Mouse (Mus musculus) forebrain, embryonic 10.5 days (tissue): ENCODE data around the gene Smpdl3b. TPM values are rescaled to one million over a fixed set of nuclear protein-coding genes. Genes with fewer than 3 reads are reported as not detected.
A peak's percentile ranks its signal among the peaks of the same experiment; 100 is the strongest.
"Not testable (repeated sequence)": the region's sequence is repeated elsewhere in the genome, so short reads cannot be mapped to it uniquely, and the experiment has no call there.

ENCODE experiments used
- DNase-seq: peaks from one replicate; pipeline ENCODE4 v3.0.0-alpha.2; 2017; ENCODE audit warnings: low spot score; ENCODE audit errors: extremely low spot score
- H3K27ac ChIP-seq: fragments of 300-500 bp; sonication (generic); 2 replicates; pipeline ENCODE4 v1.5.1; 2016; ENCODE audit warnings: mild to moderate bottlenecking
- H3K27me3 ChIP-seq: fragments of 300-500 bp; sonication (generic); 2 replicates; pipeline ENCODE4 v1.6.1; 2016; ENCODE audit warnings: mild to moderate bottlenecking; ENCODE audit not compliant: poor library complexity, severe bottlenecking
- H3K36me3 ChIP-seq: fragments of 300-500 bp; sonication (generic); replicated peaks from 2 replicates; pipeline ENCODE4 v1.6.1; 2016; ENCODE audit warnings: mild to moderate bottlenecking, moderate library complexity
- H3K4me1 ChIP-seq: fragments of 300-500 bp; sonication (generic); 2 replicates; pipeline ENCODE4 v1.6.1; 2016
- H3K4me3 ChIP-seq: fragments of 300-500 bp; sonication (generic); 2 replicates; pipeline ENCODE4 v1.5.1; 2016; ENCODE audit warnings: mild to moderate bottlenecking, moderate library complexity
- H3K9me3 ChIP-seq: fragments of 300-500 bp; sonication (generic); 2 replicates; pipeline ENCODE4 v1.6.1; 2016; ENCODE audit warnings: mild to moderate bottlenecking, moderate library complexity
- WGBS: fragments of 180-500 bp; shearing (Covaris S2); methylation state at CpG from one replicate; pipeline ENCODE4 v1.1.7; 2016; 5-methylcytosine and 5-hydroxymethylcytosine counted together
- polyA plus RNA-seq: library from polyadenylated mRNA; unstranded; fragments of >200 nt; fragmentation: Nextera tagmentation; extraction: Ambion mirVana; gene quantifications from 2 replicates; pipeline ENCODE4 v1.2.1, GENCODE M21; 2016

The Smpdl3b gene
- polyA plus RNA-seq, 1 experiment from 2014 or later = 4.9 TPM

DNA sequence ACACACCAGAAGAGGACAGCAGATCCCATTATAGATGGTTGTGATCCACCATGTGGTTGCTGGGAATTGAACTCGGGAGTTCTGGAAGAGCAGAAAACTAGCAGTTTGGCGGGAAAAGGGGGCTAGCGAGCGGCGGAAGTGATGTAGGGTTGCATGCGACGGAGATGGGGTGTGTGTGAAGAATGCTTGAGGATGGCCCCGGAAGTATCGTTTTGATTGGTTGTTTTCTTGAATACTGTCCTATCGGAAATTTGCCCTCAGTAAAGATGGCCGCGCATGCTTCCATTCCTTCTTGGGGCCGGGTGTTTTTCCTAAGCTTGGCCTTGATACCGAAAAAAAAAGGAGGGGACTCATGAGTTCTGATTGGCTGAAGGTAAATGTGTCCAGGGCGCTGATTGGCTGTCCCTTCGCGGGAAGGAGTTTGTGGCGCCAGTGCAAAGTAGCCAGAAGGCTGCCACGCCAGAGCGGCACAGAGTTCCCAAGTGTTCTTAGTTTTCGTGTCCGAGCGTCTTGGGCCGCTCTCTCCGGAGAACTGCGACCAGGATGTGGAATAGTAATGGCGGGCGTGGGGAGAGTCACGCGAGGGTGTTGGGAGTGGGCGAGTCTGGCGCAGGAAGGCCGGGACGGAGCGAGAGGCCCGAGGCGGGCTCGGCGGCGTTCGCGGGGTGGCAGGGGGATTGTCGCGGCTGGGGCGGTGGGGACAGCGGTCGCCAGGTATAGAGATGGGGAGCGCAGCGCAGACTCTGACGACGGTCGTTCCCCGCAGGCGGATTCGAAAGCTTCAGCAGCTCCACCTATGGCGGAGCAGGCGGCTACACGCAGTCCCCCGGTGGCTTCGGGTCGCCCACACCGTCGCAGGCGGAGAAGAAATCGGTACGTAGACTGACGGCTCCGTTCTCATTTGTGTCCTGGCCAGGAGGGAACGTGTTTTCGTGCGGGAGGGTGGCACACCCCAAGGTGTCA lies 11.1 kb upstream of the Smpdl3b start, which contains the start of gene Rpa2:
Gene Rpa2 (plus strand): TSS at position 419 of the 963 bp plus-strand sequence.
- Histone ChIP-seq H3K27ac (peak within 1 kb of the TSS; percentile 88), H3K4me3 (peak within 1 kb of the TSS; percentile 72), H3K9me3 (no peaks in the 10 kb centered on the region), H3K27me3 (no peaks in the 10 kb centered on the region), H3K36me3 (peaks cover 37% of the 10 kb centered on the region), H3K4me1 (peaks cover 9% of the 10 kb centered on the region)
- peak; percentile 99 for DNase-seq
- under 1% methylated on average over 71 of the region's 71 CpGs for WGBS

DNA sequence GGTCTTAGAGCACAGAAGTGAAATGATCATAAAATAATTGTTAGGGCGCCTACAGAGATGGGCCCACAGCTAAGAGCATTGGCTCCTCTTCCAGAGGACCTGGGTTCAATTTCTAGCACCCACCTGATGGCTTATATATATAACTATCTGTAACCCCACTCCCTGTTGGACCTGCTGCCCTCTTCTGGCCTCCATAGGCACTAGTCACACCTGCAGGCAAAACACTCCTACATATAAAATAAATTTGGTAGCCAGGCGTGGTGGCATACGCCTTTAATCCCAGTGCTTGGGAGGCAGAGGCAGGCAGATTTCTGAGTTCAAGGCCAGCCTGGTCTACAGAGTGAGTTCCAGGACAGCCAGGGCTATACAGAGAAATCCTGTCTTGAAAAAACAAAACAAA lies 6.1 kb upstream of the Smpdl3b start:
- not testable (repeated sequence) for H3K27me3 ChIP-seq, H3K9me3 ChIP-seq, H3K4me3 ChIP-seq, H3K36me3 ChIP-seq, H3K4me1 ChIP-seq, DNase-seq, H3K27ac ChIP-seq
- 92% methylated on average over 3 of the region's 3 CpGs for WGBS

DNA sequence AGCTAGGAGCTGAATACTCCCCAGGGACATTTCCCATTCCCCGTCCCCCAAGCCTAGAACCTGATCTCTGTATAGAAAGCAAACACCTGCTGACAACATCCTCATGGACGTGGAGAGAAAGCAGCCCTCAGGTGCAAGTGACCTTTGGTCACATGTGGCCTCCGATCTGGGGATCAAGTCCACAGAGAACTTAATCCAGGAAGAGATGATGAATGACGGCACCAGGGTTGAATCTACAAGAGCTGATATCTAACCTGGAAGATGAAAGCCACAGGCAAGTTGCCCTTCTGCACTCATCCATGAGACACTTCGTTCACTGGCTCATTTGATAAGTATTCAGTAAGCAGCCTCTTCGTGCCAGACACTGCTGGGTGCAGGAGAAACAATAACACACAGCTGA lies 5.5 kb upstream of the Smpdl3b start:
- no peaks in the 10 kb centered on the region for H3K4me1 ChIP-seq
- H3K4me3 ChIP-seq = no peak overlapping the region
- peaks cover 10% of the 10 kb centered on the region for H3K27me3 ChIP-seq
- H3K9me3 ChIP-seq = no peaks in the 10 kb centered on the region
- 85% methylated on average over 6 of the region's 6 CpGs for WGBS
- no peak for DNase-seq
- no peak overlapping the region for H3K27ac ChIP-seq
- H3K36me3 ChIP-seq = no peaks in the 10 kb centered on the region

DNA sequence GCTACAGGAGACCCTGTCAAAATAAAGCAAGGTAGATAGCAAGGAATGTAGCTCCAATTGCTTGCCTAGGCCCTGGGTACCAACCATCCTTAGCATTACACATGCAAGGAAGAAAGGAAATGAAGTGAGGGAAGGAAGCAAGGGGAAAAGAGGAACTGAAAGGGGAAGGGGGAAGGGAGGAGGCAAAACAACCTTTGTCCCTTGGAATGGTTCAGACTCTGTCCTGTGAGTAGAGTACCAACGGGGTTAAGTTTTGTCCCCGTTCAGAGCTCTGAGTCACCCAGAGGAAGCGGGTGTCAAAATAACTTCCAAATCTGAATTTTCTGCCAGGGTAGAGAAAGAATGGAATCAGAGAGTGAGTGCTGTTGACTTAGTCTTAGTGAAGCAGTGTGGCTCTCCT lies 3.2 kb upstream of the Smpdl3b start:
- DNase-seq = no peak
- Histone ChIP-seq H3K9me3 (no peaks in the 10 kb centered on the region), H3K4me1 (peaks cover 13% of the 10 kb centered on the region), H3K27me3 (peaks cover 33% of the 10 kb centered on the region), H3K27ac (no peak overlapping the region), H3K36me3 (no peaks in the 10 kb centered on the region), H3K4me3 (no peak overlapping the region)
- WGBS = 76% methylated on average over 3 of the region's 3 CpGs

DNA sequence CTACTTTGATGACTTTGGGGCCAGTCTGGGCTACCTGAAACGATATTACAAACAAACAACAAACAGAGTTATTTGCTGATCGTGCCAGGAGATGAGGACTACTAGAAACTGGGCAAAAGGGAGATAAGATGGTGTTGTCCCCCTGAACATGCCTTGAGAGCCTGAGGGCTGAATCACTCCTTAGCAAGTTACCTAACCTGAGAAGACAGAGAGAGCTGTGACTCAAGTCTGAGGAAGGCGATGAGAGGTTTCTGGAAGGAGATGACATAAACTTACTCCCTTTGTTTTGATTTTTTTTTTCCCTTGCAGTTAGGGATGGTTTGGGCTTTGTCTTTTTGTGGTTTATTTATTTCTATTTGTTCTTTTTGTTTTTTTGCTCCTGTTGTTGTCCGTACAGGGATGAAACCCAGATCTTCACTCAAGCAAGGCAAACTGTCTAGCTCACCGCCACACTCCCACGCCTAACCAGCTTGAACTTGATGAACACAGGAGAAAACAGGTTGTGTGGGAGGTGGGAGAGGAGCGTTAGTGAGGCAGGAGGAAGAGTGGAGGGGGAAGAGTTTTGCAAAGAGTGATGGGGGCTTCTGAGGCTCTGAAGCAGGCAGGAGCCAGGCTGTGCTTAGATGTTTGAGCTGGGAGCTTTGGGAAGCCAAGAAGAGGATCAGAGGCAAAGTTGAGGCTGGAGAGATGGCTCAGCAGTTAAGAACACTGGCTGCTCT lies 740 bp upstream of the Smpdl3b start:
- Histone ChIP-seq H3K36me3 (no peaks in the 10 kb centered on the region), H3K4me3 (no peak overlapping the region), H3K4me1 (peaks cover 16% of the 10 kb centered on the region), H3K27ac (no peak overlapping the region), H3K27me3 (peaks cover 33% of the 10 kb centered on the region), H3K9me3 (no peaks in the 10 kb centered on the region)
- 90% methylated on average over 7 of the region's 7 CpGs for WGBS
- DNase-seq = no peak

GRCm38 (mm10) chr4:132752992-132753391 lies 4.1 kb downstream of the Smpdl3b start:
- H3K4me3 ChIP-seq = no peak overlapping the region
- no peaks in the 10 kb centered on the region for H3K9me3 ChIP-seq
- DNase-seq = no peak
- peaks cover 27% of the 10 kb centered on the region for H3K27me3 ChIP-seq
- WGBS = 79% methylated on average over 6 of the region's 6 CpGs
- H3K36me3 ChIP-seq = no peaks in the 10 kb centered on the region
- H3K4me1 ChIP-seq = peaks cover 24% of the 10 kb centered on the region
- H3K27ac ChIP-seq = no peak overlapping the region

DNA sequence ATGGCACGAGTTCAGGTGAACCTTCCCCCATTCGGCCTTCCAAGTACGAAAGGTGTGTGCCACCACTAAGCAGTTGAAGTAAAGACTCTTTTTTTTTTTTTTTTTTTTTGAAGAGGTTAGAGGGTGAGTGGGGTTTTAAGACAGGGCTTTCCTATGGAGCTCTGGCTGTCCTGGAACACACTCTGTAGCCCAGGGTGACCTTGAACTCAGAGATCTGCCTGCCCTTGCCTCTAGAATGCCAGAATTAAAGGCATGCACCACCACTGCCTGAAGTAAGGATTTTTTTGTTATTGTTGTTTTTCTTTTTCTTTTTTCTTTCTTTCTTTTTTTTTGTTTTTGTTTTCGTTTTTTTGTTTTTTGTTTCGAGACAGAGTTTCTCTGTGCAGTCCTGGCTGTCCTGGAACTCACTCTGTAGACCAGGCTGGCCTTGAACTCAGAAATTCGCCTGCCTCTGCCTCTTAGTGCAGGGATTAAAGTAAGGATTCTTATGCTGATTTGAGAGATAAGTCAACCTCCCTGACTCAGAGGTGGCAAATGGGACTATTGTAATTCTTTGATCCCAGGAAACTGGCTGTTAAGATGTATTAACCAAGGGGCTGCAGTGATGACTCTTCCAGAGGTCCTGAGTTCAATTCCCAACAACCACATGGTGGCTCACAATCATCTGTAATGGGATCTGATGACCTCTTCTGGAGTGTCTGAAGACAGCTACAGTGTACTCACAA lies 7.6 kb downstream of the Smpdl3b start:
- Histone ChIP-seq H3K27ac (no peak overlapping the region), H3K27me3 (no peaks in the 10 kb centered on the region; the same call in 1 of the 2 replicates), H3K36me3 (no peaks in the 10 kb centered on the region), H3K4me1 (peaks cover 11% of the 10 kb centered on the region; the same call in 1 of the 2 replicates), H3K9me3 (no peaks in the 10 kb centered on the region), H3K4me3 (no peak overlapping the region)
- WGBS = 82% methylated on average over 6 of the region's 6 CpGs
- DNase-seq = no peak

- Histone ChIP-seq H3K27me3 (no peaks in the 10 kb centered on the region; the same call in 1 of the 2 replicates), H3K36me3 (no peaks in the 10 kb centered on the region), H3K4me1 (peaks cover 11% of the 10 kb centered on the region; the same call in 1 of the 2 replicates), H3K9me3 (no peaks in the 10 kb centered on the region), H3K4me3 (no peak overlapping the region), H3K27ac (no peak overlapping the region)
- no peak for DNase-seq
- 92% methylated on average over 4 of the region's 4 CpGs for WGBS
Observed at GRCm38 (mm10) chr4:132748778-132749177, 8.3 kb downstream of the Smpdl3b start.

GRCm38 (mm10) chr4:132747664-132748259 lies 9.3 kb downstream of the Smpdl3b start:
- no peaks in the 10 kb centered on the region for H3K9me3 ChIP-seq
- no peaks in the 10 kb centered on the region; the same call in 1 of the 2 replicates for H3K27me3 ChIP-seq
- no peaks in the 10 kb centered on the region for H3K36me3 ChIP-seq
- no peak overlapping the region for H3K4me3 ChIP-seq
- 76% methylated on average over 9 of the region's 9 CpGs for WGBS
- peaks cover 8% of the 10 kb centered on the region; the same call in 1 of the 2 replicates for H3K4me1 ChIP-seq
- DNase-seq = no peak
- H3K27ac ChIP-seq = no peak overlapping the region

DNA sequence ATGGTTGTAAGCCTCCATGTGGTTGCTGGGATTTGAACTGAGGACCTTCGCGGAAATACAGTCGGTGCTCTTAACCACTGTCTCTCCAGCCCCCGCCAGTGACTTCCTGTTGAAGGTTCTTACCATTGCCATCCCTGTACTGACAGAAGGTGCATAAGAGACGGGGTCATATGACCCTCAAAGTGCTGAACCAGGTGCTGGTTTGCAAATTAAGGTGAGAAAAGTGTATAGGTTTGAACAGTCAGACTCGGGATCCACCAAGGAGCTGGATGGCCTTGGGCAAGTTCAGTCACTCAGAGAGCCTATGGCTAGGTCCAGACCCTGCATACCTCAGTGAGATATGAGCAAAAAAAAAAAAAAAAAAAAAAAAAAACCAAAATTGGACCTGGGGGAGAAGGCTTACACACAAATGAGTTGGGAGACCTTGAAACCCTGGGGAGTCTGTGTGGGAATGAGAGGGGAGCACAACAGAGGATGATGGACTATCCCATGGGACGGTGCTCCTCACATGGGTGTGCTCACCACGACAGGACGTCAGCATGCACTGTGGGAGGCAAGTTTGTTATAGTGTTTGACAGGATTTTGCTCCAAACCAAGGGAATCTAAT lies 10.0 kb downstream of the Smpdl3b start:
- H3K27ac ChIP-seq = no peak overlapping the region
- no peaks in the 10 kb centered on the region for H3K36me3 ChIP-seq
- H3K4me3 ChIP-seq = no peak overlapping the region
- no peaks in the 10 kb centered on the region; the same call in 1 of the 2 replicates for H3K27me3 ChIP-seq
- no peak for DNase-seq
- H3K9me3 ChIP-seq = no peaks in the 10 kb centered on the region
- H3K4me1 ChIP-seq = 0 out of 2 replicates have a peak, but pooled peaks cover under 1% of the 10 kb centered on the region
- 89% methylated on average over 9 of the region's 9 CpGs for WGBS

DNA sequence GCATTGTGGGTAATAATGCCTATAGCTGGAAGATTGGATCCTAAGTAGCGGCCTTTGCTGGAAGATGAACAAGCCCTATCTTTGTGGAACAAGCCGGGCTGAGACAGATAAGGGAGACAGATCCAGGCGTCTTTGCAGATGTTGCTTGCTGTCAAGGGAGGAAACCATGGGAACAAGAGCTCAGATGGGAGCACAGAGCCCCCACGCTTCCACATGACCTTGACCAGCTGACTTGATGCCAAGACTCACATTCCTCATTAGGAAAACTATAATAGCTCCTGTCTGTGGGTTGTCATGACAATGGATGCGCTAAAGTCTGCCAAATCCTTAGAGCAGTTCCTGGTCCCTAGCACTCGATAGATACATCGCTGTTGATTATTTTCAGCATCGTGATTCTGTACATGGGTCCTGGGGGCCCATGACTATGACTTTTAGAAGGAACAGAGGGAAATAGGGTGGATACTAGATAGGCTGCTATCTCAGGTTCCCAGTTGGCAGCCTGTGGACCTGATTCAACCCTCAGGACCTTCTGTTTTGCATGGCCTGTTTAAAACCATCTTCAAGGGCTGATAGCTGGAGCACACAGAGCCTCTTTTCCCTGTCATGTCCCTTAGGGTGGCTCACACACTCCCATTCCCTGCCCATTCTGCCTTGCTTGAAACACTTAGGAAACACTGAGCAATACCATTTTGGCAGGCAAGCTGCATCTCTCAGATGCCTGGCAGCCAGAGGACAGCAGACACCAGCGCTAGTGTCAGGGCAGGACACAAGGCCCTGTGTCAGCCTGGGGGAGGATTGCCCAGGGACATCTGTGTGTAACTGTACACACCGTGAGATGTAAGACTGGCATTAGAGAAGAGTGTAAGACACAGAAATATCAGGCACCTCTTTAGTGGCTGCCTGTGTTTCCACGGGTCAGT lies 12.8 kb downstream of the Smpdl3b start:
- no peak overlapping the region for H3K27ac ChIP-seq
- DNase-seq = no peak
- no peaks in the 10 kb centered on the region for H3K9me3 ChIP-seq
- no peaks in the 10 kb centered on the region for H3K4me1 ChIP-seq
- H3K27me3 ChIP-seq = no peaks in the 10 kb centered on the region; the same call in 1 of the 2 replicates
- no peaks in the 10 kb centered on the region; the same call in 1 of the 2 replicates for H3K36me3 ChIP-seq
- no peak overlapping the region for H3K4me3 ChIP-seq
- WGBS = 90% methylated on average over 11 of the region's 11 CpGs
